Mouse (Mus musculus) neural tube, embryonic 15.5 days (tissue): ENCODE measurements at regions not wholly inside any gene's neighbourhood (a gene's known extent, or its start where the extent isn't known, plus 50 kb on each side); places are given as distances from the start of the nearest gene placed in this dataset.

ENCODE experiments used
- ATAC-seq: fragments of 200-750 bp; cut with Nextera tagmentation; 2 replicates; pipeline ENCODE4 v1.8.0; 2017; ENCODE audit warnings: mild to moderate bottlenecking, moderate TSS enrichment, moderate library complexity; ENCODE audit not compliant: low FRiP score
- H3K27ac ChIP-seq: fragments of 300-500 bp; sonication (generic); replicated peaks from 2 replicates; pipeline ENCODE4 v1.5.1; 2015; ENCODE audit warnings: mild to moderate bottlenecking, inconsistent platforms
- H3K27me3 ChIP-seq: fragments of 300-500 bp; sonication (generic); replicated peaks from 2 replicates; pipeline ENCODE4 v1.6.1; 2015; ENCODE audit warnings: inconsistent platforms
- H3K36me3 ChIP-seq: fragments of 300-500 bp; sonication (generic); 2 replicates; pipeline ENCODE4 v1.6.1; 2015; ENCODE audit warnings: inconsistent platforms
- H3K4me1 ChIP-seq: fragments of 300-500 bp; sonication (generic); 2 replicates; pipeline ENCODE4 v1.6.1; 2015; ENCODE audit warnings: inconsistent platforms
- H3K4me2 ChIP-seq: fragments of 300-500 bp; sonication (generic); 2 replicates; pipeline ENCODE4 v1.6.1; 2015; ENCODE audit warnings: inconsistent platforms, mild to moderate bottlenecking, moderate library complexity
- H3K4me3 ChIP-seq: fragments of 300-500 bp; sonication (generic); replicated peaks from 2 replicates; pipeline ENCODE4 v1.5.1; 2015; ENCODE audit warnings: mild to moderate bottlenecking, inconsistent platforms
- H3K9ac ChIP-seq: fragments of 300-500 bp; sonication (generic); replicated peaks from 2 replicates; pipeline ENCODE4 v1.6.1; 2015; ENCODE audit warnings: mild to moderate bottlenecking, inconsistent platforms
- H3K9me3 ChIP-seq: fragments of 300-500 bp; sonication (generic); replicated peaks from 2 replicates; pipeline ENCODE4 v1.6.1; 2016; ENCODE audit warnings: inconsistent platforms
- WGBS: fragments of 180-500 bp; shearing (Covaris S2); methylation state at CpG from one replicate; pipeline ENCODE4 v1.1.7; 2015; ENCODE audit warnings: mixed read lengths; 5-methylcytosine and 5-hydroxymethylcytosine counted together

DNA sequence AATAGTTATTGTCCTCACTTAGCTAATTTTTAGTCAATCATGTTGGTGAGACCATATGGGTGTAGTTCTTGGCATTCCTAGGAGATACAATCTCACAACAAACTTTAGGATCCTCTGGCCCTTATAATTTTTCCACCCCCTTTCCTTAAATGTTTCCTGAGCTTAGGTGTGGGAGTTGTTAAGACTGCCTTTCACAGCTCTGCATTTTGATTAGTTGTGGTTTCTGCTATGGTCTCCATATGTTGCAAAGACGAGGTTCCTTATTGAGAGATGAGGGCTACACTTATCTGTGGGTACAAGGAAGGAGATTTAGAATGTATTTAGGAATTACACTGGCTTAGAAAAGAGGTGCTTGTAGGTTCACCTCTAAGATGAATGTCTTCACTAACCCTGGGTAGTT, 237.1 kb upstream of the Eif4g2 start:
- Histone ChIP-seq H3K4me2 (no peak overlapping the region), H3K4me1 (peaks cover 9% of the 10 kb centered on the region), H3K4me3 (no peak overlapping the region), H3K36me3 (no peaks in the 10 kb centered on the region), H3K27me3 (no peaks in the 10 kb centered on the region), H3K9ac (no peak overlapping the region), H3K9me3 (no peaks in the 10 kb centered on the region), H3K27ac (no peak overlapping the region)
- 80% methylated on average over 1 of the region's 1 CpGs for WGBS
- no peak for ATAC-seq

DNA sequence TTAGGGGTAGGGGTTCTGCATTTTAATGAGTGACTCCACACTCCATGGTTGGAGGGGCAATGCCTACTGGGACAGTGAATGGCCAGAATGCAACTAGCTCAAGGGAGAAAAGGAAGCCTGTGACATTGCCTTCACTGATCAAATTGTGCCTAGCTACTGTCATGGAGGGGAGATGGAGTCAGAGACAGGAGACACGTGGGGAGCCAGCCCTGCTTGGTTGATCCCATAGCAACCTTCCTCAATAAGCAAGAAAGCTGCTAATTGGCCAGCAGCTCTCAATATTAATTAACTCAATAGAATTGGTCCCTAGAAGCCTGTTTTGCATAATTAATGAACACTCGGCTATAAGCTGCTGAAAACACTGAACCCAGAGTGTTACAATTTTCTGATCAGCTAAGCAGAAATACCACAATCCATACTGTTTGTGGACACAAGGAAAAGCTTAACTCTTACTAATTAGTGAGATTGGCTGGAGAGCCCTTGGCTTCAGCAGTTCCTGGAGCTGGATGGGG, 233.7 kb upstream of the Eif4g2 start:
- Histone ChIP-seq H3K4me3 (no peak overlapping the region), H3K9ac (no peak overlapping the region), H3K9me3 (peaks cover 4% of the 10 kb centered on the region; the same call in 1 of the 2 replicates), H3K4me2 (no peak overlapping the region), H3K36me3 (no peaks in the 10 kb centered on the region), H3K4me1 (peaks cover 9% of the 10 kb centered on the region), H3K27ac (no peak overlapping the region), H3K27me3 (no peaks in the 10 kb centered on the region)
- ATAC-seq: peak; percentile 65; the same call in 1 of the 2 replicates
- 30% methylated on average over 2 of the region's 2 CpGs for WGBS

DNA sequence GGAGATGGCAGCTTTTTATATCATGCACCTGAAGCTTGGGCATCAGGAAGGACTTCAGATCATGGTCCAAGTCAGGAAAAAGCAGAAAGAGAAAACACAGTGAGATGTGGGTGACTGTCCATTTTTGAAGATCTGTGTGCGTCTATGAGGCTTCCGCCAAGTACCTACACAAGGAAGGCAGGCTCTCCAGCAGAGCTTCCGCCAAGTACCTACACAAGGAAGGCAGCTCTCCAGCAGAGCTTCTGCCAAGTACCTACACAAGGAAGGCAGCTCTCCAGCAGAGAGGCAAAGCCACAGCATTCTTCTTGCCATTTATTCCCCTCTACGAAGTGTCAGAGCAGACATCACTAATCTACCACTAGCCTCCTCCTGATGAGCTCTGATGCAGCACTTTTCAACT, 231.1 kb upstream of the Eif4g2 start:
- Histone ChIP-seq H3K27ac (no peak overlapping the region), H3K9ac (no peak overlapping the region), H3K4me2 (no peak overlapping the region), H3K9me3 (peaks cover 5% of the 10 kb centered on the region; the same call in 1 of the 2 replicates), H3K4me1 (peaks cover 9% of the 10 kb centered on the region), H3K4me3 (no peak overlapping the region), H3K36me3 (no peaks in the 10 kb centered on the region), H3K27me3 (no peaks in the 10 kb centered on the region)
- no peak for ATAC-seq
- WGBS: 93% methylated on average over 4 of the region's 4 CpGs

- H3K4me2 ChIP-seq: no peak overlapping the region
- no peak overlapping the region for H3K27ac ChIP-seq
- no peaks in the 10 kb centered on the region for H3K9me3 ChIP-seq
- H3K4me1 ChIP-seq: peaks cover 11% of the 10 kb centered on the region
- no peak overlapping the region for H3K4me3 ChIP-seq
- H3K36me3 ChIP-seq: no peaks in the 10 kb centered on the region
- no peak overlapping the region for H3K9ac ChIP-seq
- no peaks in the 10 kb centered on the region for H3K27me3 ChIP-seq
- no peak for ATAC-seq
Observed at GRCm38 (mm10) chr7:111305196-111305595, 222.4 kb upstream of the Eif4g2 start.

DNA sequence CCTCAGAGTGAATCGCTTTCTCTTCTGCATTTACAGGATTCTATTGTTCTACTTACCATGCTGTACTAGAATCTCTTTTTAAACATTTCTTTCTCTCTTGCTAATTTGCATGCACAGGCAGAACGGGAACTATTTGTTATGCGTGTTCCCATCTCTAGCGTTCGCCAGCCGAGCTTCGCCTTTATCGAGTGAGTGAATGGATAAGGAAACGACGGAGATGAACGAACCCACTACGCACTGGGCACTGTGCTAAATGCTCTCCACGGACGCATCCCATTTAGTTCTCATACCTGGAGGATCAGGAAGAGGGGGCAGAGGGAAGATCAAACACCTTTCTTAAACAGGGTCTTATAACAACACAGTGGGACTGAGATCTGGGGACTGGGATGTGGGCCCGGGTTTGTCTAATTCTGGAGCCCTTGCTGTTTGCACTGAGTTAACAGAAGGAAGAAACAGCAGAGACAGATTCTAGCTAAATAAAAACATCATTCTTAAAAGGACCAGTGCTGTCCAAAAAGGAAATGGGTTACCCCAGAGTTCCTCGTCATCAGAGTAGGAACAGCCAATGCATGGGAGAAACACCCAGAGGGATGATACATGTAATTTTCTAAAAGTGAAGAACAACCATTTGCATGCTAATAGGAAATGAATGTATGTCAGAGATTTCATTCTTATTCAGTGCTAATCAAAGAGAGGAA, 219.1 kb upstream of the Eif4g2 start:
- peak overlapping the region; percentile 28; the same call in 1 of the 2 replicates for H3K4me2 ChIP-seq
- H3K9me3 ChIP-seq: no peaks in the 10 kb centered on the region
- H3K9ac ChIP-seq: no peak overlapping the region
- no peaks in the 10 kb centered on the region for H3K36me3 ChIP-seq
- ATAC-seq: no peak
- no peaks in the 10 kb centered on the region for H3K27me3 ChIP-seq
- H3K4me3 ChIP-seq: no peak overlapping the region
- peaks cover 19% of the 10 kb centered on the region for H3K4me1 ChIP-seq
- H3K27ac ChIP-seq: peak overlapping the region; percentile 60
- 28% methylated on average over 16 of the region's 16 CpGs for whole genome bisulfite sequencing

DNA sequence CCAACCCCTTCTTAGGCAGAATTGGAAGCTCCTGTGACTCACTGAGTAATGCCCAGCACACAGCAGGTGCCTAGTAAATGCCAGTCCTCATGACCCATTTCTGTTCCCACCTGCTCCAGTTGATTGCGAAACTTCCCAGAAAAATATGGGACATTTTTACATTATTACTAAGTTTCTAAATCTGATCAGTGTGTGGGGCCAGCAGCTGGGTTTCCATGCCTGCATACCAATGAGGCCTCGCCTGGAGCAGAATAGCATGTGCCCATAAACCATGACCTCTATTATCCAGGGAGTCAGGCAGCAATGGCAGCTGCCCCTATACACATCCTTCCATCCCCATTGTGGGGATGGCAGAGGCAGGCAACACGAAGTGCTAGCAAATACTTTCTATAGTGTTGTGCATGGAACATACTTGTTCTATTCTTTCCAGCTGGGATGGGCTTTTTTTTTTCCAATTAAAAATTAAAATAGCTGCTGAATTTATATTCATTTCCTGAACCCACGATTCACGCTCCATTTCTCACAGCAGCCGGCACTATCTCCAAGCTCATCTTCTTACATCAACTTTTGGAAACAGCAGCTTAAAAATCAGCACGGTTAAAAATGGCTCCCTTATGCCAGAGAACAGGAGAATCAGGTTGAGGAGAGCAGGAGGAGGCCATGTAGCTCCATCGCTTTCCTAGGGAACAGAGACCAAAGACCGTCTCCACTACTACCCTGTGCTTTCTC, 214.5 kb upstream of the Eif4g2 start:
- no peaks in the 10 kb centered on the region for H3K36me3 ChIP-seq
- no peaks in the 10 kb centered on the region for H3K27me3 ChIP-seq
- no peak overlapping the region for H3K9ac ChIP-seq
- no peak; the same call in 1 of the 2 replicates for ATAC-seq
- peaks cover 19% of the 10 kb centered on the region for H3K4me1 ChIP-seq
- WGBS: 45% methylated on average over 9 of the region's 9 CpGs
- no peak overlapping the region for H3K4me2 ChIP-seq
- H3K9me3 ChIP-seq: no peaks in the 10 kb centered on the region
- H3K27ac ChIP-seq: no peak overlapping the region
- H3K4me3 ChIP-seq: no peak overlapping the region

- Histone ChIP-seq H3K4me3 (no peak overlapping the region), H3K27me3 (no peaks in the 10 kb centered on the region)
- no peak for ATAC-seq
Observed at GRCm38 (mm10) chr7:111283411-111283955, 200.7 kb upstream of the Eif4g2 start.

GRCm38 (mm10) chr7:111282314-111282713, 199.5 kb upstream of the Eif4g2 start:
- 42% methylated on average over 8 of the region's 8 CpGs for WGBS
- Histone ChIP-seq H3K27me3 (no peaks in the 10 kb centered on the region), H3K9me3 (no peaks in the 10 kb centered on the region), H3K4me1 (peaks cover 9% of the 10 kb centered on the region; the same call in 1 of the 2 replicates), H3K4me3 (no peak overlapping the region), H3K27ac (no peak overlapping the region), H3K36me3 (no peaks in the 10 kb centered on the region), H3K4me2 (no peak overlapping the region), H3K9ac (no peak overlapping the region)
- ATAC-seq: 0 out of 2 replicates have a peak, but pooled peaks have one; percentile 14

More at GRCm38 (mm10) chr7:111283411-111283955, 200.7 kb upstream of the Eif4g2 start:
- peaks cover 9% of the 10 kb centered on the region; the same call in 1 of the 2 replicates for H3K4me1 ChIP-seq
- H3K36me3 ChIP-seq: no peaks in the 10 kb centered on the region
- H3K9me3 ChIP-seq: no peaks in the 10 kb centered on the region
- H3K27ac ChIP-seq: no peak overlapping the region
- no peak overlapping the region for H3K9ac ChIP-seq
- H3K4me2 ChIP-seq: no peak overlapping the region
- 34% methylated on average over 13 of the region's 13 CpGs for WGBS

- Histone ChIP-seq H3K4me3 (no peak overlapping the region), H3K27ac (no peak overlapping the region), H3K36me3 (no peaks in the 10 kb centered on the region), H3K4me1 (peaks cover 3% of the 10 kb centered on the region; the same call in 1 of the 2 replicates), H3K27me3 (no peaks in the 10 kb centered on the region), H3K9ac (no peak overlapping the region), H3K9me3 (no peaks in the 10 kb centered on the region), H3K4me2 (no peak overlapping the region)
- WGBS: 90% methylated on average over 3 of the region's 3 CpGs
- ATAC-seq: no peak
Observed at GRCm38 (mm10) chr7:111277703-111278102, 194.9 kb upstream of the Eif4g2 start.

DNA sequence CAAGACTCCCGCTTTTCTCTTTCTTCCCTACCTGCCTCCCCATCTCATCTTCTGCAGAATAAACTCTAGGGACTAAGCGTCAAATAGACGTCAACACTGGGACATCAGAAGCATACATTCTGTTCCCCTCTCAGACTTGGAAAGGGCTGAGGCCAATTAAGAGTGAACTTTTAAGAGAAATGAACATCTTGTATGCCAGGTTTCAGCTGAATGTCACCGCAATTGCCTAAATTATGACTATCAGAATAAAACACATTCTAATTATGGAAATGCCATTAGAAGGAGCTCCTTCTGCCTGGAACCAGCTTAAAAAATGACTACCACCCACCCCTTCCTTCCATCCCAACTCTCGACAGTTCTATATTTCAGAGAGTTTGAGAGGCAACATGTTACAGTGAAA, 191.0 kb upstream of the Eif4g2 start:
- no peaks in the 10 kb centered on the region for H3K36me3 ChIP-seq

DNA sequence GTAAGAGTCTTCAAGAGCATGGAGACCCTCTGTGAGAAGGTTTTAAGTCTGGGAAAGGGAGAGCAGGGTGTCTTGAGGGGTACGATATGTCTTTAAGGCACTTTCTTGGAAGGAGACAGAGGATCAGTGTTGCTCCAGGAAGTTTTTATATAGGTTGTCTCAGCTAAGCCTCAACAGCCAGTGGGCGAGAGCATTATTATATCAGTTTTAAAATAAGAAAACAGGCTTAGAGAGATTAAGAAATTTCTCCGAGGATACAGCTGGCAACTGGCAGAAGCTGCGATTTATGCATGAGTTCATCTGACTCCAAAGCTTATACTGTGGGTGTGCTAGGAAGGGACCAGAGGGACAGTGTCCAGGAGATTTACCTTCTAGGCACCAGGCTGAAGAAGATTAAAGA, 188.0 kb upstream of the Eif4g2 start:
- Histone ChIP-seq H3K4me3 (no peak overlapping the region), H3K27ac (no peak overlapping the region), H3K4me1 (no peaks in the 10 kb centered on the region), H3K4me2 (no peak overlapping the region), H3K9ac (no peak overlapping the region), H3K36me3 (no peaks in the 10 kb centered on the region), H3K27me3 (no peaks in the 10 kb centered on the region), H3K9me3 (no peaks in the 10 kb centered on the region)
- ATAC-seq: no peak
- WGBS: 86% methylated on average over 4 of the region's 4 CpGs

More for the DNA sequence above, 191.0 kb upstream of the Eif4g2 start:
- no peak overlapping the region for H3K27ac ChIP-seq
- ATAC-seq: no peak
- WGBS: 95% methylated on average over 5 of the region's 5 CpGs
- no peak overlapping the region for H3K4me3 ChIP-seq
- no peak overlapping the region for H3K9ac ChIP-seq
- no peaks in the 10 kb centered on the region for H3K9me3 ChIP-seq
- H3K27me3 ChIP-seq: no peaks in the 10 kb centered on the region
- no peak overlapping the region for H3K4me2 ChIP-seq
- H3K4me1 ChIP-seq: no peaks in the 10 kb centered on the region

DNA sequence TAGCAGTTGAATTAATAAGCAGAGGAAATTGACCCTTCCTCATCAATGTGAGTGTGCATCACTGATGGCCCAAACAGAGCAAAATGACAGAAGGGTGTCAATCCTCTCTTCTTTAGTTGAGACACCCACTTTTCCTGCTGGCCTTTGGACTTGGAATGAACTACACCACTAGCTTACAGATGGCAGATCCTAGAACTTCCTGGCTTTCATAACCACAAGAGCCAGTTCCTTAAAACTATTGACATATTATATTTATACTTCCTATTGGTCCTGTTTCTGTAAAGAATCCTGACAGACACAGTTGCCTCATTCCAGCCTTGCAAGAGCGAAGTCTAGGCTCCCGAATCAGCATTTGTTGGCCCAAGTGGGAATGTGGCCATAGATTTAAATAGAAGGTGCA, 185.4 kb upstream of the Eif4g2 start:
- 95% methylated on average over 2 of the region's 2 CpGs for WGBS
- Histone ChIP-seq H3K27me3 (no peaks in the 10 kb centered on the region), H3K9ac (no peak overlapping the region), H3K9me3 (no peaks in the 10 kb centered on the region), H3K4me1 (no peaks in the 10 kb centered on the region), H3K4me2 (no peak overlapping the region), H3K27ac (no peak overlapping the region), H3K4me3 (no peak overlapping the region), H3K36me3 (no peaks in the 10 kb centered on the region)
- ATAC-seq: no peak
